Mouse (Mus musculus) cerebellum, postnatal 25 days (tissue): ENCODE measurements at regions not wholly inside any gene's neighbourhood (a gene's known extent, or its start where the extent isn't known, plus 50 kb on each side); places are given as distances from the start of the nearest gene placed in this dataset.

Source experiments
- DNase-seq, 2 experiments: peaks; one replicate each; pipeline ENCODE4 v3.0.0; 2021; ENCODE audit warnings: mixed read lengths in 2 of 2

DNA sequence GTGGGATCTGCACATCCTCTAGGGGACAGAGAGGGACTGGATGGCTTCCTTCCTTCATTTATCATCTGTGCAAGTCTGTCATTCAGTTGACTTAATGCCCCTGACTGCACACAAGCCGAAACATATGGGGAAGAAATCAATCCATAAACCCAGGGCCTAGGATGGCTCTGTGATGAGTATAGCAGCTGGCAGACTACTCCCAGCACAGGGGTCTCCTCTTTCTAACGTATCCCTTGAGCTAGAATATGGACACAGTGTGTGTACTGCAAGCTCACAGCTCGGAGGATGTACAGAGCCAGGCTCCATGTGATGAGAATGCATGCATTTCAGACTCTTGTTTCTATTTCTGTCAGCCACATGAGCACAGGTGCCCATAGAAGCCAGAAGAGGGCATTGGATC is 180.3 kb downstream of the Parn start:
- DNase-seq = no peak

DNA sequence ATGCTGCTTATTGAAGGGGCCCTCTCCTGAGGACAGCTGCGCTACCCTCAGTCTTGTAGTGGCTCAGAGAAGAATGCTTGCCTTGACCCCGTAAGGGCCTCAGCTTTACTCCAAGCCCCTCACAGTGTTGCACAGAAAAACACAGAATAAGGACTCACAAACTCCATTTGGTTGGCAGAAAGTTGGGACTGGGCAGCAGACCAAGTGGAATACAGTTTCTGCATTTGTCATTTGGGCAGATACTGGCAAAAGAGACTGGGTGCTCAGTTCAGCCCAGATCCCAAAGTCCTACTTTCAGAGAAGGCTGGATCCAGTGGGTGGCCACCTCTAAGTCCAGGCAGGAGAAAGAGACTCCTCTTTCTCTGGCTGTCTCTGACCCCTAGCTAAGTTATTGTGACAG is 181.4 kb downstream of the Parn start:
- DNase-seq = peak in 1 of 2 experiments; percentile 22

DNA sequence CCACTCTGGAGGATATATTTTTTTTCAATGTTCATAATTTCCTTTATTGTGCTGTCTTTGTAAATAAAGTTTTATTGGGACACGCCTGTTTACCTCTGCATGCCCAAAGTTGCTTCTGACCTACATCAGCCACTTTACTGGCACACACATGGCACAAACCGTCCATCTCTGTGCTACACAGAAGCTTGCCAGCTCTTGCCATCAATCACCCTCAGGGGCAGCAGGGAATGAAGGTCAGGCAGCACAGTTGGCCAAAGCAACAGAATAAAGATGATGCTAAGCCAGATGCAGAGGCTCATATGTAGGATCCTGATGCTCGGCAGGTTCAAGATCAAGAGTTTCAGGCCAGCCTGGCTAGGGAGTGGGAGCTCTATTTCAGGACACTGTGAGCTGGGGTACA is 187.7 kb downstream of the Parn start:
- DNase-seq = no peak

GRCm38 (mm10) chr16:13476653-13477052 is 191.3 kb downstream of the Parn start:
- no peak for DNase-seq

DNA sequence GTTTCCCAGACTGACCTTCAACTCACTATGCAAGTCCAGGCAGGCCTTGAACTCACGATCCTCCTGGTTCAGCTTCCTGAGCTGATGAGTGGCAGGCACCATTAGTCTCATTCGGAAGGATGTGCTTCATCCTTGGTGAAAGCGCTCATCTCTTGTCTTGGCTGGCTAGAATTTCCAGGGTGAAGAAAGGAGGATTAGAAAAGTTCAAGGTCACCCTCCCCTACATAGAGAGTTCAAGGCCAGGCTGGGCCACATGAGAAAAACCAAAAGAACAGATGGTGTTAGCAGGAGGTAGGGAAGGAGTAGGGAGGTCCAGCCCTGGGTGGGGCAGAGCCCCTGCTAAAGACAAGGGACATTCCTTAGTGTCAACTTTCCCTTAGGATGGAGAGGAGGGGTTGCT is 193.0 kb downstream of the Parn start:
- no peak for DNase-seq

- no peak for DNase-seq
Observed at GRCm38 (mm10) chr16:13474274-13474673, 193.7 kb downstream of the Parn start.

DNA sequence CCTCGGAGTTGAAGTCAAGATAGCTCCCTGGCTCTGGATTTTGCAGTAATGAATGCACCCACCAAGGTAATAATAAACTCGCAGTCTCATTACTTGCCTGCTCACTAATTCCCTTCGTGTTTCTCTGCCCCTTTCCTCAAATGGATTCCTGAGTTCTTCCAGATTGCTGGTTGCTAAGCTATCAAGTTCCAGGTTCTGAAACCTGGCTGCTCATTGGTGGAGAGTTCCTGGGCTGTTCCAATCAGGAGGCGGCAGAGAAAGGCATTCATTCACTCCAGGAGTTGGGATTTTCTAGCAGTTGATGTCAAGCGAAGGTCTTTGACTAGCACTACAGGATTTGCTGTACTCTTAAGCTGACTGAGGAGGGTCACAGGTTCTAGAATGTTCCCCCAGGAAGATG is 200.8 kb downstream of the Parn start:
- DNase-seq = no peak
